Mouse (Mus musculus) kidney, adult 2 months (tissue): ENCODE data around the gene Gm10037.

ENCODE experiments used
- CTCF ChIP-seq: fragments of 200-500 bp; conservative IDR thresholded peaks from 2 replicates; pipeline ENCODE4 v1.5.1; 2011; ENCODE audit warnings: low read depth, mild to moderate bottlenecking, control low read depth, low read length, moderate library complexity, mixed read lengths; ENCODE audit not compliant: insufficient read depth, insufficient read length
- POLR2A ChIP-seq: fragments of 200-500 bp; IDR thresholded peaks from one replicate; pipeline ENCODE4 v1.6.1; 2011; ENCODE audit warnings: low read depth, low read length, control low read depth

- no peak for TF ChIP-seq CTCF
- TF ChIP-seq POLR2A: no peak
Observed at GRCm38 (mm10) chr13:67850361-67850760, 19.5 kb downstream of the Gm10037 start.
